In genomic region chr7:82070946-82071727, GRCm38 (mm10) we compare ENCODE assay signal across 18 mouse cellular contexts.
"Had no signal": no experiment of that assay in that cellular context is flagged by ENCODE, and none has a peak within 500 bp of the region (broad histone marks: within the 10 kb centered on the region; RNA-seq: fewer than 3 reads in every experiment).

No protein-coding gene starts in this region.

- H3K4me1 ChIP-seq: lung, embryonic 15.5 days; midbrain, embryonic 13.5 days; neural tube, embryonic 12.5 days; stomach, embryonic 15.5 days had no signal

- DNase-seq: lung, adult 2 months; lung, postnatal 14 days; lung, postnatal 36 days; right cerebral cortex, postnatal 14 days; thymus, adult 2 months; thymus, postnatal 25 days; thymus, postnatal 4 days had no signal

- H3K4me3 ChIP-seq: lung, embryonic 15.5 days; megakaryocyte, embryonic 14.5 days; midbrain, embryonic 13.5 days; midbrain, embryonic 15.5 days; myocyte; neural tube, embryonic 12.5 days; stomach, embryonic 15.5 days had no signal

- H3K9ac ChIP-seq: lung, embryonic 15.5 days; midbrain, embryonic 13.5 days; midbrain, embryonic 15.5 days; neural tube, embryonic 12.5 days; stomach, embryonic 15.5 days had no signal

- ATAC-seq: lung, postnatal 0 days; midbrain, embryonic 13.5 days; midbrain, embryonic 15.5 days had no signal

- H3K4me2 ChIP-seq: lung, embryonic 15.5 days; midbrain, embryonic 11.5 days; midbrain, embryonic 13.5 days; midbrain, embryonic 15.5 days; neural tube, embryonic 12.5 days; stomach, embryonic 15.5 days had no signal

- H3K27ac ChIP-seq: lung, embryonic 15.5 days; macrophage; midbrain, embryonic 13.5 days; midbrain, embryonic 15.5 days; neural tube, embryonic 12.5 days; stomach, embryonic 15.5 days; stomach, postnatal 0 days had no signal

- H3K9me3 ChIP-seq: lung, embryonic 15.5 days; megakaryocyte, embryonic 14.5 days; midbrain, embryonic 13.5 days; midbrain, embryonic 15.5 days; neural tube, embryonic 12.5 days; stomach, embryonic 15.5 days had no signal

- H3K36me3 ChIP-seq: lung, embryonic 15.5 days; midbrain, embryonic 13.5 days; midbrain, embryonic 15.5 days; neural tube, embryonic 12.5 days; stomach, embryonic 15.5 days had no signal

- H3K27me3 ChIP-seq: lung, embryonic 15.5 days; midbrain, embryonic 13.5 days; midbrain, embryonic 15.5 days; neural tube, embryonic 12.5 days; stomach, embryonic 15.5 days had no signal
